ENCODE assay signal across 10 mouse cellular contexts in the genomic region with DNA sequence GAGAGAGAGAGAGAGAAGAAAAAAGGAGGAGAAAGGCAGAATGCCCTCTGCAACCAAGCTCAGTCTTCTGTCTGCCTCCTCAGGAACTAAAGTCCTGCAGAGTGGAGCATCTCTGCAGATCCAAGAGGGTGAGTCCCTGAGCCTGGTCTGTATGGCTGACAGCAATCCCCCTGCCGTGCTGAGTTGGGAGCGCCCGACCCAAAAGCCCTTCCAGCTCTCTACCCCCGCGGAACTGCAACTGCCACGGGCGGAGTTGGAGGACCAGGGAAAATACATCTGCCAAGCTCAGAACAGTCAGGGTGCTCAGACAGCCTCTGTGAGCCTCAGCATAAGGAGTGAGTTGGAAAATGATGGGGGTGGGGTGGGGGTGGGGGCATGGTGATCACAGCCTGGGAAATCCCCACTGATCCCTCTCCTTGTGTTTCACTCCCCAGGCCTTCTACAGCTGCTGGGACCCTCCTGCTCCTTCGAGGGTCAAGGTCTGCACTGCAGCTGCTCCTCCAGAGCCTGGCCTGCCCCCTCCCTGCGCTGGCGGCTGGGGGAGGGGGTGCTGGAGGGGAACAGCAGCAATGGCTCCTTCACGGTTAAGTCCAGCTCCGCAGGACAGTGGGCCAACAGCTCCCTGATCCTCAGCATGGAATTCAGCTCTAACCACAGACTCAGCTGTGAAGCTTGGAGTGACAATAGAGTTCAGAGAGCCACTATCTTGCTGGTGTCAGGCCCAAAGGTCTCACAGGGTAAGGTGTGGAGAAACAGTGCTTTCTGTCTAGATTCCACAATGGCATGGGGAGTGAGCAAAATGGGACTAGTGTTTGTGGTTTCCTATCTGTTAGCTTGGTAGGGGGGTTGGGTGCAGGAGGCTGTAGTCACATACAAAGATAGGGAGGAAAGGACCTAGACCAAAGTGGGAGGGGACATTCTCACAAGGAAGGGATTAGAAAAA. TPM values are rescaled to one million over a fixed set of nuclear protein-coding genes. Genes with fewer than 3 reads are reported as not detected.
A peak's percentile ranks its signal among the peaks of the same experiment; 100 is the strongest.
DNase-seq lines count a peak whose midpoint lies in the region; ATAC-seq lines count a peak whose summit lies in the region.
"Had no signal": no experiment of that assay in that cellular context is flagged by ENCODE, and none has a peak within 500 bp of the region (broad histone marks: within the 10 kb centered on the region; RNA-seq: fewer than 3 reads in every experiment).

No protein-coding gene starts in this region.

- H3K27ac ChIP-seq in kidney, embryonic 14.5 days (ENCODE audit: low read depth, low read length) = no peak overlapping the region
- no peak overlapping the region; the same call in 1 of the 2 replicates for H3K27ac ChIP-seq in limb, embryonic 10.5 days

- H3K9ac ChIP-seq in kidney, embryonic 14.5 days (ENCODE audit: low read depth, low read length) = no peak overlapping the region

- H3K4me2 ChIP-seq in kidney, embryonic 14.5 days (replicated peaks; ENCODE audit: low read depth, low read length) = no peak overlapping the region; the same call in 1 of the 2 replicates

- no peak for DNase-seq in kidney, adult 8-10 months
- peak; percentile 34 for DNase-seq in ES-CJ7 (ENCODE audit: low read depth, low spot score)
- DNase-seq in embryo, embryonic 10.5 days (ENCODE audit: low spot score) = peak; percentile 11
- DNase-seq in limb, embryonic 10.5 days (ENCODE audit: low spot score) = peak; percentile 31
- DNase-seq in adrenal gland, postnatal 25 days = no peak
- DNase-seq in lung, adult 18-20 months = no peak
- no peak for DNase-seq in gastrocnemius, postnatal 36 days
- DNase-seq: cerebellum, adult 18-20 months had no signal

- H3K9me3 ChIP-seq in kidney, embryonic 14.5 days (ENCODE audit: control insufficient read depth, low read length) = no peaks in the 10 kb centered on the region
- H3K9me3 ChIP-seq in limb, embryonic 10.5 days (replicated peaks) = no peaks in the 10 kb centered on the region

- no peaks in the 10 kb centered on the region for H3K27me3 ChIP-seq in kidney, embryonic 14.5 days (ENCODE audit: control insufficient read depth, insufficient read depth, low read length)
- no peaks in the 10 kb centered on the region for H3K27me3 ChIP-seq in limb, embryonic 10.5 days (ENCODE audit: low read depth, poor library complexity, severe bottlenecking)

- intact Hi-C loops in gastrocnemius, postnatal 36 days (cut with DNase I) = no loop called here

- WGBS in kidney, embryonic 14.5 days = 9% methylated on average over 10 of the region's 12 CpGs
- 9% methylated on average over 12 of the region's 12 CpGs for WGBS in limb, embryonic 10.5 days

- H3K4me1 ChIP-seq in kidney, embryonic 14.5 days (ENCODE audit: control insufficient read depth, insufficient read depth, low read length) = no peaks in the 10 kb centered on the region
- H3K4me1 ChIP-seq in limb, embryonic 10.5 days = peaks cover 8% of the 10 kb centered on the region

- ATAC-seq in kidney, embryonic 14.5 days (ENCODE audit: low FRiP score, low TSS enrichment) = peak; percentile 76
- ATAC-seq: Patski had no signal

- no peaks in the 10 kb centered on the region for H3K36me3 ChIP-seq in kidney, embryonic 14.5 days (ENCODE audit: control insufficient read depth, insufficient read depth, low read length)
- H3K36me3 ChIP-seq in limb, embryonic 10.5 days = no peaks in the 10 kb centered on the region

- H3K4me3 ChIP-seq in kidney, embryonic 14.5 days (ENCODE audit: low read length) = no peak overlapping the region
- no peak overlapping the region; the same call in 1 of the 2 replicates for H3K4me3 ChIP-seq in limb, embryonic 10.5 days

RNA-seq across cellular contexts. Expression of a gene that starts 4.0 kb away (rescaled TPM):
- polyA plus RNA-seq in kidney, embryonic 14.5 days (2014; fragmentation: Nextera tagmentation; extraction: Ambion mirVana) = not detected in 2 replicates
- 0.20 and 0.29 TPM in 2 replicates for polyA plus RNA-seq in limb, embryonic 10.5 days (2016; fragmentation: Nextera tagmentation; extraction: Ambion mirVana)
- not detected in 2 replicates for total RNA-seq in adrenal gland, postnatal 25 days (2021)
- total RNA-seq in gastrocnemius, postnatal 36 days (2021) = not detected
- polyA plus RNA-seq: Patski had no signal

RNA-seq across cellular contexts. Expression of a gene that starts 42.1 kb away (rescaled TPM):
- polyA plus RNA-seq in kidney, embryonic 14.5 days (2014; fragmentation: Nextera tagmentation; extraction: Ambion mirVana) = 9.0 and 14.7 TPM in 2 replicates
- polyA plus RNA-seq in limb, embryonic 10.5 days (2016; fragmentation: Nextera tagmentation; extraction: Ambion mirVana) = 8.4 and 11.0 TPM in 2 replicates
- total RNA-seq in adrenal gland, postnatal 25 days (2021) = 22.4 and 23.0 TPM in 2 replicates
- 1 to 10 TPM; 6.8 to 8.4 TPM for total RNA-seq in gastrocnemius, postnatal 36 days (2021)

RNA-seq across cellular contexts. Expression of a gene that starts 52.8 kb away (rescaled TPM):
- 1.7 and 1.9 TPM in 2 replicates for polyA plus RNA-seq in kidney, embryonic 14.5 days (2014; fragmentation: Nextera tagmentation; extraction: Ambion mirVana)
- 0.26 TPM in 2 replicates for polyA plus RNA-seq in limb, embryonic 10.5 days (2016; fragmentation: Nextera tagmentation; extraction: Ambion mirVana)
- total RNA-seq in adrenal gland, postnatal 25 days (2021) = 0.09 and 1.00 TPM in 2 replicates
- under 1 TPM in 1 of 2 experiments, not detected in 1; 0.08 TPM for total RNA-seq in gastrocnemius, postnatal 36 days (2021)

Comparison
In these comparisons a context has a peak if more than half of its experiments do, and no peak if none do; other contexts are left out.
1. DNase-seq: peak in ES-CJ7 (single experiment), embryo, embryonic 10.5 days (single experiment) and limb, embryonic 10.5 days (single experiment); none in kidney, adult 8-10 months (0 of 2), adrenal gland, postnatal 25 days (single experiment), lung, adult 18-20 months (0 of 2) and gastrocnemius, postnatal 36 days (0 of 2).